Mouse (Mus musculus): ENCODE data around the gene Syngr3.

GRCm38 (mm10) chr17:24647493-24647892 lies 42.3 kb downstream of the Syngr3 start:
- TF ChIP-seq POLR2A (IDR thresholded peaks at IDR 0.05; ENCODE audit: extremely low read depth, insufficient read depth, low read length) (no peak), CTCF (IDR thresholded peaks at IDR 0.05; ENCODE audit: extremely low read depth, insufficient read depth, low read length) (no peak)

Data from cortical plate, adult 2 months (tissue).